Mouse (Mus musculus): ENCODE measurements around the gene Dnaja2. TPM values are rescaled to one million over a fixed set of nuclear protein-coding genes. Genes with fewer than 3 reads are reported as not detected.

Dnaja2 gene
- 22.9 and 24.6 TPM in 2 replicates for polyA plus RNA-seq (2012; rRNA removed)

DNA sequence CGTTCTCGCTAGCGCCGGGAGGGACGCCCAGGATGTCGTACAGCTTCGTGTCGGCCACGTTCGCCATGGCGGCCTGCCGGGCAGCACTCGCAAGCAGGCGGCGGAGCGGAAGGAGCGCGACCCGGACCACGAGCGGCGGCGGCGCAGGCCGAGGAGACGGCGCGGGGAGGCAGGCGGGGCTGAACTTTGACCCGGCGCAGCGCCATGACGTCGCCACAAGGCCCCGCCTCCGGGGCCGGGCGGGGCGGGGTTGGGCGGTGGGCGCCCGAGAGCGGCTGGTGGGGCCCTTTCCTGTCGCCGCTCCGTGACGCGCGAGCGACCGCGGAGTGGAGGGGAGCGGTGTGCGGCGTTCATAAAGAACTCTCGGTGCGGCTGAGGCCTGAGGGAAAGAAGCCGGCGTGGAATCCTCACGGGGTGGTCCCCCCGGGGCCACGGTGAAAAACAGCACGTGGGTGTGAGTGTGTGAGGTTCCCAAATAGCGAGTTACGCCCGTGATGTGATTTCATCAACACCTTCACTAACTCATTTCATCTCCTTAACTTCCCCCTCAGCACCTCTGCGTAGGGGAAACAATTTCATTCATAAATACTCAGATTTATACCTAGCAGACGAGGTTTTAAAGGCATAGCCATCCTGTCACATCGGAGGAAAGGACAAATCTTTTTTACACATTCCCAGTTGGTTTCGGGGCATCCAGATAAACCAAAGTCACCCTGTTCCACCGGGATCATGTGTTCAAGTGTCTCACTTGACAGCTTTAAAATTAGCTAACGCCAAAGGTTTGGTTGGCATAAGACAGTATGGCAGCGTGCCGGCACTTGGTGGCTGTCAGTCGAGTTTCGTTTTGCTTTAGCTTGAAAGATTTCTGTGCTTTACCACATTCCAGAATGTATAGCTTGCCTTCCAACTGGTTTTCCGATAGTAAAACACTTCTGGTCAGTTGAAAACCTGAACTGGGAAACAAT lies at the start of gene Dnaja2:
Dnaja2 (minus strand) TSS at position 164 of the 965 bp plus-strand sequence.

GRCm38 (mm10) chr8:85492125-85492875 lies 62.8 kb downstream of the Dnaja2 start, which contains the start of gene Gpt2:
Gene Gpt2 (plus strand): TSS chr8:85492576.

Other genes starting within 250 kb of the Dnaja2 start
- 19.8 and 22.4 TPM in 2 replicates for gene Mylk3, start 169.0 kb downstream of the Dnaja2 start, polyA plus RNA-seq (2012; rRNA removed)
- gene 4921524J17Rik, start 122.5 kb downstream of the Dnaja2 start, polyA plus RNA-seq (2012; rRNA removed) = 7.2 and 8.5 TPM in 2 replicates
- 18.2 and 19.1 TPM in 2 replicates for gene Gpt2, start 62.8 kb downstream of the Dnaja2 start, polyA plus RNA-seq (2012; rRNA removed)
- 0.31 TPM in 2 replicates for gene Neto2, start 145.6 kb upstream of the Dnaja2 start, polyA plus RNA-seq (2012; rRNA removed)